Mouse (Mus musculus) bone marrow, adult 2 months (tissue): ENCODE results near the gene Pif1. TPM values are rescaled to one million over a fixed set of nuclear protein-coding genes. Genes with fewer than 3 reads are reported as not detected.

Experiments
- H3K27ac ChIP-seq: fragments of 200-500 bp; 2 replicates; pipeline ENCODE4 v1.5.1; 2012; ENCODE audit warnings: low read depth, mild to moderate bottlenecking, control low read depth, inconsistent platforms, low read length; ENCODE audit not compliant: control insufficient read depth, poor library complexity, insufficient read depth
- H3K4me1 ChIP-seq: fragments of 200-500 bp; 2 replicates; pipeline ENCODE4 v1.6.1; 2011; ENCODE audit warnings: low read length; ENCODE audit not compliant: control insufficient read depth, insufficient read depth
- H3K4me3 ChIP-seq: fragments of 200-500 bp; replicated peaks from 2 replicates; pipeline ENCODE3; 2011; ENCODE audit warnings: mild to moderate bottlenecking, low read depth, low read length, control low read depth; ENCODE audit not compliant: control insufficient read depth
- CTCF ChIP-seq: fragments of 200-500 bp; IDR thresholded peaks from 2 replicates; pipeline ENCODE4 v1.5.1; 2011; ENCODE audit warnings: low read length, control low read depth; ENCODE audit not compliant: control insufficient read depth, insufficient read depth
- POLR2A ChIP-seq: fragments of 200-500 bp; IDR thresholded peaks from 2 replicates; pipeline ENCODE4 v1.6.1; 2011; ENCODE audit warnings: low read depth, mild to moderate bottlenecking, control low read depth, low read length, borderline replicate concordance; ENCODE audit not compliant: control insufficient read depth
- WGBS: fragments of 180-500 bp; shearing (Covaris S2); methylation state at CpG from one replicate; pipeline ENCODE4 v1.1.7; 2018; 5-methylcytosine and 5-hydroxymethylcytosine counted together
- polyA plus RNA-seq: library from polyadenylated mRNA; stranded (reverse); fragments of >200 nt; gene quantifications from 2 replicates; pipeline ENCODE4 v1.2.4, GENCODE M21; 2011; ENCODE audit warnings: low replicate concordance; ENCODE audit not compliant: missing spikeins, insufficient read depth, insufficient read length

The Pif1 gene
- polyA plus RNA-seq, result 16.5 and 29.8 TPM in 2 replicates

- H3K4me3 ChIP-seq, result peak within 1 kb of the TSS; percentile 97
- peaks cover 2% of the 10 kb centered on the region; the same call in 1 of the 2 replicates for H3K4me1 ChIP-seq
- 13% methylated on average over 28 of the region's 28 CpGs for WGBS
- H3K27ac ChIP-seq, result peak within 1 kb of the TSS; percentile 64
- TF ChIP-seq CTCF, result no peak
- peak; percentile 23; the same call in 1 of the 2 replicates for TF ChIP-seq POLR2A
Observed at GRCm38 (mm10) chr9:65586406-65587269, at the start of gene Pif1. Gene Pif1, plus strand, starts transcription at chr9:65587160.

- WGBS, result 78% methylated on average over 8 of the region's 8 CpGs
- TF ChIP-seq CTCF (no peak), POLR2A (no peak)
- Histone ChIP-seq H3K4me1 (peaks cover 18% of the 10 kb centered on the region), H3K27ac (peak overlapping the region; percentile 34; the same call in 1 of the 2 replicates), H3K4me3 (no peak overlapping the region)
Observed at GRCm38 (mm10) chr9:65537901-65538630, 48.9 kb upstream of the Pif1 start.

DNA sequence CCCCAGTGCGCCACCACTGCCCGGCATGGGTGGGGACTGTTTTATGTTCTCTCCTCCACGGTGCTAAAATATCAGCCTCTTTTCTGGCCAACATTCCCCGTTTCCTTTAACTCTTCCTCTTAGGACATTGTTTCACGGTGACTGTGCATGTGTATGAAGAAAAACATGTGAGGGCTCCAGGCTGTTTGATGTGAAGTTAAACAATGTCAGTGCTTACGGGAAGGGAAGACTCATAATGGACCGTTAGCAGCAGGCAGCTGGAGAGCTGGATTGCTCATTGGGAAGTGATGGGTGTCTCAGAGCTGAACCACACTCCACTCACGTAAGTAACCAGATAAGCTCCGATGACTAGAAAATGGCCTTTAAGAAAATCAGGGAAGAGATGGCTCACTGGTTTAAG is 47.3 kb upstream of the Pif1 start:
- no peak for TF ChIP-seq CTCF
- no peak for TF ChIP-seq POLR2A
- H3K4me1 ChIP-seq, result peaks cover 13% of the 10 kb centered on the region
- no peak overlapping the region for H3K4me3 ChIP-seq
- no peak overlapping the region for H3K27ac ChIP-seq
- WGBS, result 62% methylated on average over 9 of the region's 9 CpGs

DNA sequence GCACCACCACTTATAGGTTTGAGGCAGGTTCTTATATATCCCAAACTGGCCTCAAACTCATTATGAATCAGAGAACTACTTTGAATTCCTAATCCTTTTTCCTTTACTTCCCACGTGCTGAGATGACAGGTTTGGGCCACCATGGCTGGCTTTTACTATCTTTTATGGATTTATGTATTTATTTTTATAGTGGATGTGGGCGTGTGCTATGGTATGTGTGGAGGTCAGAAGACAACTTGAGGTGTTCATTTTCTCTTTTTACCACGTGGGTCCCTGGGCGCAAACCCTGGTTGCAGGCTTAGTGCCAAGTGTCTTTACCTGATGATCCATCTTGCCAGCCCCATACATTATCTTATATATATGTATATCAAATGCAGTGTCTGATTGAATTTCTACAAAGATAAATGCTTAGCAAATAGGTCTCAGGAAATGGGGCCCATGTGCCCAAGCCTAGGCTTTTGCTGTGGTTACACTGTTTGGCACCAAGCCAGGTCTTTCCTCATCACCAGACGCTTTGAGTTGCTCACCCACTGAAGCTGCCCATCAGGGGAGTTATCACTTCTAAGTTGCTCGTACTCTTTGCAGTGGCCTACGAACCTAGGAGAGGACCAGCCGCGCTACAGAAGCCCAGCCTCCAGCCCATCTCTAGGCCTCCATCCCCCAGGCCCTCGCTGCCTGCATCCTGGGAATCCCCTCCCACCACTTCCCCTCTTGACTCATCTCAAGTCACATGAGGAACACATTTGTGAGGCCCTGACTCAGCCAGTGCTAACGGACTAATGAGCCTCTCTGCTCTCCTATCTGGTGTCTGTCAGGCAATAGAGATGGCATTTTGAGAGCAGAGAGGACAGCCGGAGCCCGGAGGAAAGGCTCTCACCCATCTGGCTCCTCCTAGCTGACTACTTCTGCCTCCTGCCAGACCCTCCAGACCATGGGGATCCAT is 45.6 kb upstream of the Pif1 start:
- WGBS, result 7% methylated on average over 13 of the region's 13 CpGs
- H3K4me1 ChIP-seq, result peaks cover 14% of the 10 kb centered on the region
- TF ChIP-seq CTCF (no peak), POLR2A (0 out of 2 replicates have a peak, but pooled peaks have one; percentile 25)
- no peak overlapping the region for H3K4me3 ChIP-seq
- H3K27ac ChIP-seq, result peak overlapping the region; percentile 92

GRCm38 (mm10) chr9:65542111-65542524 is 44.8 kb upstream of the Pif1 start:
- 1% methylated on average over 7 of the region's 7 CpGs for WGBS
- no peak overlapping the region for H3K4me3 ChIP-seq
- TF ChIP-seq CTCF (no peak), POLR2A (no peak)
- peaks cover 13% of the 10 kb centered on the region for H3K4me1 ChIP-seq
- peak overlapping the region; percentile 92 for H3K27ac ChIP-seq

DNA sequence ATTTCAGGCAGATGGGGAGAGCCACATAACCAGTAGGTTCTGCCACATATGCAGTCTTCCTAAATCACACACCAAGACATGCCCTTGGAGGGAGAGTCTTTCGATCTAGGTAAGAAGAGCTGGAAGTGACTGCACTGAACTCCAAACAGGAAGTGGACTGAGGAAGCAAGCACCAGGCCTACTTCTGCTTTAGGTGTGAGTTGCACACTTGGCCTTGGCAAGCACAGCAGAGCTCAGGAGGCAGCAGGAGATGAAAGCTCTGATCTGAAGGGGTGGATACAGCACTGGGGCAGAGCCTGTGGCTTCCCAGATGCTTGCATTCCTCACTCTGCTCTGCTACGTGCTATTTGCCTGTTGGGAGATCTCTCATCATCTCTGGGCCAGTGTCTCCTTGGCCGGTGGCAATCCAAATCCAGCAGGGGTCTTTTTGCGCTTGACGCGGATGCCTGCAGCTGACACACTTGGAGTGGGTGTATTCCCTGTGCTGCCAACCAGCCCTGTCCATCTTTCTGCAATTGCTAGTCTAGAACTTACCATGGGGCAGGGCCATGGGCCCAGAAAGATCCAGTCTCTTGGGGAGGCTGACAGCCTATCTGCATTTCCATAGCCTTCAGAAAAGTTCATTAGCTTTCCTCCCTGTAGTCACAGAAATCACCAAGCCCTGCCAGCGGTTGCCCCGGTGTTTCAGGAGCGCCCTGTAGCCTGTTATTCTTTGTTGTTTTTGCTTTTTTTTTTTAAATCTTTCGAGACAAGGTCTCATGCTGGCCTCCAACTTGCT is 41.1 kb upstream of the Pif1 start:
- Histone ChIP-seq H3K4me3 (no peak overlapping the region), H3K27ac (peak overlapping the region; percentile 80), H3K4me1 (peaks cover 21% of the 10 kb centered on the region)
- TF ChIP-seq POLR2A, result no peak; the same call in 1 of the 2 replicates
- TF ChIP-seq CTCF, result no peak
- WGBS, result 55% methylated on average over 10 of the region's 10 CpGs

- TF ChIP-seq CTCF, result no peak
- TF ChIP-seq POLR2A, result no peak
- Histone ChIP-seq H3K4me3 (no peak overlapping the region), H3K4me1 (peaks cover 22% of the 10 kb centered on the region), H3K27ac (peak overlapping the region; percentile 80)
- WGBS, result 23% methylated on average over 4 of the region's 4 CpGs
Observed at GRCm38 (mm10) chr9:65546413-65546695, 40.6 kb upstream of the Pif1 start.
